ENCODE assay signal across 8 mouse cellular contexts in genomic region chr11:6526526-6527255, GRCm38 (mm10). TPM values are rescaled to one million over a fixed set of nuclear protein-coding genes. Genes with fewer than 3 reads are reported as not detected.
DNase-seq lines count a peak whose midpoint lies in the region; ATAC-seq and TF ChIP-seq lines count a peak whose summit lies in the region.
"Not testable (repeated sequence)": the region's sequence is repeated elsewhere in the genome, so short reads cannot be mapped to it uniquely, and the experiment has no call there.

No protein-coding gene starts in this region.

- H3K9ac ChIP-seq in MEL (ENCODE audit: control insufficient read depth, low read depth, low read length, poor library complexity, severe bottlenecking), result peak overlapping the region; percentile 94
- not testable (repeated sequence) for H3K9ac ChIP-seq in embryonic facial prominence, embryonic 15.5 days; hindbrain, embryonic 15.5 days; limb, embryonic 11.5 days (ENCODE audit: low read length)
- peak overlapping the region; percentile 79; the same call in 1 of the 2 replicates for H3K9ac ChIP-seq in lung, embryonic 15.5 days

- peak overlapping the region; percentile 78 for H3K4me2 ChIP-seq in embryonic facial prominence, embryonic 15.5 days (replicated peaks)
- H3K4me2 ChIP-seq in hindbrain, embryonic 15.5 days, result peak overlapping the region; percentile 95
- H3K4me2 ChIP-seq in limb, embryonic 11.5 days (ENCODE audit: low read depth, severe bottlenecking), result peak overlapping the region; percentile 88
- peak overlapping the region; percentile 76 for H3K4me2 ChIP-seq in lung, embryonic 15.5 days

- peak overlapping the region; percentile 76 to 94 for H3K4me3 ChIP-seq in MEL (ENCODE audit: control insufficient read depth in 1 of 2, insufficient read depth in 1 of 2, low read depth in 2 of 2, low read length in 2 of 2)
- H3K4me3 ChIP-seq in embryonic facial prominence, embryonic 15.5 days (replicated peaks), result peak overlapping the region; percentile 65
- H3K4me3 ChIP-seq in heart, embryonic 10.5 days, result peak overlapping the region; percentile 79
- H3K4me3 ChIP-seq in hindbrain, embryonic 15.5 days, result not testable (repeated sequence)
- H3K4me3 ChIP-seq in limb, embryonic 11.5 days (ENCODE audit: low read depth, low read length), result peak overlapping the region; percentile 68
- H3K4me3 ChIP-seq in lung, embryonic 15.5 days, result peak overlapping the region; percentile 72

- not testable (repeated sequence) for TF ChIP-seq RAD21 in MEL (IDR thresholded peaks at IDR 0.05; ENCODE audit: low read depth, low read length)

- peaks cover 20 to 22% of the 10 kb centered on the region in 2 experiments for H3K36me3 ChIP-seq in MEL (ENCODE audit: control insufficient read depth in 1 of 2, insufficient read depth in 2 of 2, low read length in 2 of 2)
- peaks cover 31% of the 10 kb centered on the region for H3K36me3 ChIP-seq in embryonic facial prominence, embryonic 15.5 days
- H3K36me3 ChIP-seq in heart, embryonic 10.5 days, result peaks cover 30% of the 10 kb centered on the region
- peaks cover 23% of the 10 kb centered on the region for H3K36me3 ChIP-seq in hindbrain, embryonic 15.5 days
- H3K36me3 ChIP-seq in limb, embryonic 11.5 days (ENCODE audit: control insufficient read depth, insufficient read depth, low read length), result peaks cover 16% of the 10 kb centered on the region; the same call in 1 of the 2 replicates
- H3K36me3 ChIP-seq in lung, embryonic 15.5 days, result peaks cover 30% of the 10 kb centered on the region

- H3K9me3 ChIP-seq in MEL (replicated peaks; ENCODE audit: insufficient read depth, low read length); embryonic facial prominence, embryonic 15.5 days (replicated peaks); heart, embryonic 10.5 days; hindbrain, embryonic 15.5 days; limb, embryonic 11.5 days (ENCODE audit: control insufficient read depth, low read length); lung, embryonic 15.5 days: not testable (repeated sequence)

- WGBS in embryonic facial prominence, embryonic 15.5 days, result 54% methylated on average over 12 of the region's 16 CpGs
- 68% methylated on average over 16 of the region's 16 CpGs for WGBS in heart, embryonic 10.5 days
- WGBS in hindbrain, embryonic 15.5 days, result 76% methylated on average over 12 of the region's 16 CpGs
- 71% methylated on average over 12 of the region's 16 CpGs for WGBS in limb, embryonic 11.5 days
- WGBS in lung, embryonic 15.5 days, result 45% methylated on average over 12 of the region's 16 CpGs

- not testable (repeated sequence) for ATAC-seq in embryonic facial prominence, embryonic 15.5 days (ENCODE audit: insufficient number of reproducible peaks, low FRiP score, low TSS enrichment, low read depth); hindbrain, embryonic 15.5 days (ENCODE audit: low FRiP score, low read depth); limb, embryonic 11.5 days (ENCODE audit: insufficient number of reproducible peaks, low FRiP score, low TSS enrichment, low read depth); lung, embryonic 15.5 days (ENCODE audit: borderline replicate concordance, extremely low read depth, low FRiP score, low TSS enrichment)

- not testable (repeated sequence) for H3K27me3 ChIP-seq in MEL (ENCODE audit: control insufficient read depth in 1 of 2, insufficient read depth in 2 of 2, low read length in 2 of 2); embryonic facial prominence, embryonic 15.5 days; heart, embryonic 10.5 days (ENCODE audit: insufficient read depth, poor library complexity, severe bottlenecking); hindbrain, embryonic 15.5 days; limb, embryonic 11.5 days (ENCODE audit: control insufficient read depth, insufficient read depth, low read length); lung, embryonic 15.5 days

- not testable (repeated sequence) for TF ChIP-seq POLR2A in MEL (IDR thresholded peaks at IDR 0.05; ENCODE audit: control insufficient read depth in 1 of 2, insufficient read depth in 1 of 2, low read depth in 1 of 2, low read length in 2 of 2, poor library complexity in 1 of 2)

- peak overlapping the region; percentile 93 for H3K27ac ChIP-seq in MEL (ENCODE audit: control insufficient read depth, low read depth, low read length)
- H3K27ac ChIP-seq in embryonic facial prominence, embryonic 15.5 days (replicated peaks); hindbrain, embryonic 15.5 days (replicated peaks); limb, embryonic 11.5 days (replicated peaks; ENCODE audit: low read depth, low read length); lung, embryonic 15.5 days: not testable (repeated sequence)
- H3K27ac ChIP-seq in heart, embryonic 10.5 days, result peak overlapping the region; percentile 96

- DNase-seq in 3T3-L1 (ENCODE audit: low read depth, low spot score), result peak; percentile 73
- DNase-seq in MEL (ENCODE audit: low read depth, low spot score), result peak; percentile 68
- DNase-seq in heart, embryonic 10.5 days (ENCODE audit: low spot score); limb, embryonic 11.5 days (ENCODE audit: low spot score): not testable (repeated sequence)
- DNase-seq in naive thymus-derived CD4-positive, alpha-beta T cell, adult 2 months (ENCODE audit: low read depth), result peak; percentile 44

- peak in 1 of 3 experiments; percentile 37; a peak in 2 of 6 replicates for TF ChIP-seq CTCF in MEL (IDR thresholded peaks at IDR 0.05 in 2 of 3, conservative IDR thresholded peaks at IDR 0.05 in 1 of 3; ENCODE audit: control insufficient read depth in 1 of 3, insufficient read depth in 1 of 3, low read depth in 2 of 3, low read length in 3 of 3, poor library complexity in 1 of 3, severe bottlenecking in 1 of 3)

- not testable (repeated sequence) for TF ChIP-seq EP300 in MEL (IDR thresholded peaks at IDR 0.05; ENCODE audit: low read depth in 1 of 2, low read length in 2 of 2)

- H3K79me2 ChIP-seq in MEL (ENCODE audit: control insufficient read depth, insufficient read depth, low read length, poor library complexity), result peaks cover 27% of the 10 kb centered on the region

- peaks cover 0 to 15% of the 10 kb centered on the region in 2 experiments; a peak in 2 of 4 replicates for H3K4me1 ChIP-seq in MEL (ENCODE audit: control insufficient read depth in 1 of 2, insufficient read depth in 2 of 2, low read length in 2 of 2)
- H3K4me1 ChIP-seq in embryonic facial prominence, embryonic 15.5 days, result 0 out of 2 replicates have a peak, but pooled peaks cover 11% of the 10 kb centered on the region
- not testable (repeated sequence) for H3K4me1 ChIP-seq in heart, embryonic 10.5 days; limb, embryonic 11.5 days (ENCODE audit: control insufficient read depth, insufficient read depth, low read length)
- H3K4me1 ChIP-seq in hindbrain, embryonic 15.5 days (replicated peaks), result peaks cover 16% of the 10 kb centered on the region
- H3K4me1 ChIP-seq in lung, embryonic 15.5 days, result peaks cover 11% of the 10 kb centered on the region

TF ChIP-seq in MEL, 35 proteins besides CTCF, POLR2A, EP300 and RAD21 (continues in another document):
- TF ChIP-seq MXI1 (IDR thresholded peaks at IDR 0.05; ENCODE audit: low read depth, low read length) (peak; percentile 92), SIN3A (IDR thresholded peaks at IDR 0.05; ENCODE audit: low read length) (peak; percentile 72), ETS1 (IDR thresholded peaks at IDR 0.05; ENCODE audit: low read depth, low read length) (peak; percentile 10; the same call in 1 of the 2 replicates), MAX (IDR thresholded peaks at IDR 0.05; ENCODE audit: low read length) (peak; percentile 89)

RNA-seq across cellular contexts. Expression of gene Myo1g, which starts 5.9 kb away (rescaled TPM):
- 19.4 and 22.8 TPM in 2 replicates for total RNA-seq in MEL (2012; rRNA removed)
- polyA plus RNA-seq in MEL (2012; ENCODE audit: insufficient read depth in 1 of 2, insufficient read length in 2 of 2, low read depth in 1 of 2, low replicate concordance in 2 of 2, missing spikeins in 1 of 2), result 10 to 100 TPM in 1 of 2 experiments, not detected in 1; 33.3 TPM
- polyA plus RNA-seq in embryonic facial prominence, embryonic 15.5 days (2015; fragmentation: Nextera tagmentation; extraction: Ambion mirVana), result 3.2 and 3.6 TPM in 2 replicates
- 0.69 and 1.6 TPM in 2 replicates for polyA plus RNA-seq in heart, embryonic 10.5 days (2016; fragmentation: Nextera tagmentation; extraction: Ambion mirVana)
- polyA plus RNA-seq in hindbrain, embryonic 15.5 days (2015; fragmentation: Nextera tagmentation; extraction: Ambion mirVana), result 0.39 and 0.54 TPM in 2 replicates
- polyA plus RNA-seq in limb, embryonic 11.5 days (2014; fragmentation: Nextera tagmentation; extraction: Ambion mirVana), result 0.64 and 0.74 TPM in 2 replicates
- polyA plus RNA-seq in lung, embryonic 15.5 days (2015; fragmentation: Nextera tagmentation; extraction: Ambion mirVana), result 2.9 and 4.1 TPM in 2 replicates

RNA-seq across cellular contexts. Expression of gene Ccm2, which starts 20.0 kb away (rescaled TPM):
- 65.2 and 66.4 TPM in 2 replicates for total RNA-seq in MEL (2012; rRNA removed)
- 10 to 100 TPM in 1 of 2 experiments, not detected in 1; 49.2 TPM for polyA plus RNA-seq in MEL (2012; ENCODE audit: insufficient read depth in 1 of 2, insufficient read length in 2 of 2, low read depth in 1 of 2, low replicate concordance in 2 of 2, missing spikeins in 1 of 2)
- polyA plus RNA-seq in embryonic facial prominence, embryonic 15.5 days (2015; fragmentation: Nextera tagmentation; extraction: Ambion mirVana), result 88.9 and 93.0 TPM in 2 replicates
- 86.1 and 108 TPM in 2 replicates for polyA plus RNA-seq in heart, embryonic 10.5 days (2016; fragmentation: Nextera tagmentation; extraction: Ambion mirVana)
- 92.2 and 95.9 TPM in 2 replicates for polyA plus RNA-seq in hindbrain, embryonic 15.5 days (2015; fragmentation: Nextera tagmentation; extraction: Ambion mirVana)
- 95.1 and 96.9 TPM in 2 replicates for polyA plus RNA-seq in limb, embryonic 11.5 days (2014; fragmentation: Nextera tagmentation; extraction: Ambion mirVana)
- polyA plus RNA-seq in lung, embryonic 15.5 days (2015; fragmentation: Nextera tagmentation; extraction: Ambion mirVana), result 87.8 and 92.9 TPM in 2 replicates

RNA-seq across cellular contexts. Expression of gene Purb, which starts 51.0 kb away (rescaled TPM):
- total RNA-seq in MEL (2012; rRNA removed), result 29.3 and 33.9 TPM in 2 replicates
- 10 to 100 TPM; 23.1 to 32.7 TPM for polyA plus RNA-seq in MEL (2012; ENCODE audit: insufficient read depth in 1 of 2, insufficient read length in 2 of 2, low read depth in 1 of 2, low replicate concordance in 2 of 2, missing spikeins in 1 of 2)
- polyA plus RNA-seq in embryonic facial prominence, embryonic 15.5 days (2015; fragmentation: Nextera tagmentation; extraction: Ambion mirVana), result 28.7 and 32.1 TPM in 2 replicates
- polyA plus RNA-seq in heart, embryonic 10.5 days (2016; fragmentation: Nextera tagmentation; extraction: Ambion mirVana), result 21.0 and 24.4 TPM in 2 replicates
- 10.7 and 11.0 TPM in 2 replicates for polyA plus RNA-seq in hindbrain, embryonic 15.5 days (2015; fragmentation: Nextera tagmentation; extraction: Ambion mirVana)
- polyA plus RNA-seq in limb, embryonic 11.5 days (2014; fragmentation: Nextera tagmentation; extraction: Ambion mirVana), result 15.3 and 16.4 TPM in 2 replicates
- polyA plus RNA-seq in lung, embryonic 15.5 days (2015; fragmentation: Nextera tagmentation; extraction: Ambion mirVana), result 28.1 and 28.8 TPM in 2 replicates
